Mouse (Mus musculus): ENCODE measurements around the gene Ap1m2.
"Not testable (repeated sequence)": the region's sequence is repeated elsewhere in the genome, so short reads cannot be mapped to it uniquely, and the experiment has no call there.

The Ap1m2 gene

DNA sequence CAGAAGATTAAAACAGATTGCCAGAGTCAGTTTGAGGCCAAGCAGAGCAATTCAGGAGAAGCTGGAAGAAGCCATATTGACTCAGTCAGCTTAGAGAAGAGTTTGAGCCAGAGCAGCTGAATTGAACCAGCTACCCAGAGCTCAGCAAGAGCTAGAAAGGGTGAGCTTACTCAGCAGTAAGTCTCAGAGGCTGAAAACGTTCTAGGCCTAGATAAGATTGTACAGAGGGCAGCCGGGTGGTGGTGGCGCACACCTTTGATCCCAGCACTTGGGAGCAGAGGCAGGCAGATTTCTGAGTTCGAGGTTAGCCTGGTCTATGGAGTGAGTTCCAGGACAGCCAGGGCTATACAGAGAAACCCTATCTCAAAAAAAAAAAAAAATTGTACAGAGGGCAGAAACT, 55.8 kb downstream of the Ap1m2 start:
- DNase-seq = not testable (repeated sequence)

DNA sequence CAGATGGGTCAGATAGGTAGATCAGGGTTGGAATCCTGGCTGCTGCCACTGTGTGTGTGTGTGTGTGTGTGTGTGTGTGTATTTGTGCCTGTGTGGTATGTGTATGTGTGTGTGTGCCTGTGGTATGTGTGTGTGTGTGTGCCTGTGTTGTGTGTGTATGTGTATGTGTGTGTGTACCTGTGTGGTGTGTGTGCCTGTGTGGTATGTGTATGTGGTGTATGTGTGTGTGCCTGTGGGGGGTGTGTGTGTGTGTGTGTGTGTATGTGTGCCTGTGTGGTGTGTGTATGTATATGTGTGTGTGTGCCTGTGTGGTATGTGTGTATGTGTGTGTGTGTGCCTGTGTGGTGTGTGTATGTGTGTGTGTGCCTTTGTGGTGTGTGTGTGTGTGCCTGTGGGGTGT, 57.4 kb downstream of the Ap1m2 start:
- no peak for DNase-seq

DNA sequence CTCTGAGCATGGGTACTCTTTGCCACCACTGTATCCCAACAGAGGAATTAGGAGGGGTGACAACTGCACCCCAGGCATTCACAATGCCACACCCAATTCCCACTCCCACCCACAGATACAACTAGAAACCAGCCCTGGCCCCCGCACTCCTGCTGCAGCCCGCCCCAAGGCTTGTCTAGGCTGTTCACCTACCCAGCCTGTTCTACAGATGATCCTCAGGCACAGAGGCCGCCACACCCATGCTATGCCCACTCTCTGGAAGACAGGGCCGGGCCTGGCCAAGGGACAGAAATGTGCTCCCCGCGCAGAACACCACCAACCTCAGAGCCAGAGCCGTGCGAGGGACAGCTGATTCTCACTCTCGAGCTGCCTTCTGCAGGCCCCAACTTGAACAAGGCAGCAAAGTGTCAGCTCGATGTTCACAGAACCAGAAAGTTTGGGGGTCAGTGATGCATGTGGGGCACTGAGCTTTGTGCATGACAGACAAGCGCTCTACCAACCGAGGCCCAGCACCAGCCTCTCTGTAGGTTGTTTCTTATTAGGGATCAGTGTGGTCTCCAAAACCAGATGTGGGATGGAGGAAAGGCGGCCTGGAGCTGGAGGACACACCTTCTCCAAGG, 60.9 kb downstream of the Ap1m2 start:
- DNase-seq = no peak

DNA sequence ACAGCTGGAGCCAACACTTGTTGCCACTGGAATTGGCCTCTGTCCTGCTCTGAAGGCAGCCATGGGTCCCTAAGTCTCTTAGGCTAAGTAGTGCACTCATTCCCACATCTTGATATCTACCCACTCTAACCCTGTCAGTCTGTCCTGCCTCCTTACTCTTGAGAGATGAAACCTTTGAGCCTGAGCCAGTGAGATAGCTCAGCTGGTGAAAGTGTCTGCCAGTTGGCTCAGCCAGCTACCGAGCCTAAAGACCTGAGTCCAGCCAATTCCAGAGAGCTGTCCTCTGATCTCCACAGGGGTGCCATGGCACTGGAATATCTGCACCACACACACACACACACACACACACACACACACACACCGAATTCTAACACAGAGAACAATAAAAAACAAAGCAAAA, 61.6 kb downstream of the Ap1m2 start:
- no peak for DNase-seq

DNA sequence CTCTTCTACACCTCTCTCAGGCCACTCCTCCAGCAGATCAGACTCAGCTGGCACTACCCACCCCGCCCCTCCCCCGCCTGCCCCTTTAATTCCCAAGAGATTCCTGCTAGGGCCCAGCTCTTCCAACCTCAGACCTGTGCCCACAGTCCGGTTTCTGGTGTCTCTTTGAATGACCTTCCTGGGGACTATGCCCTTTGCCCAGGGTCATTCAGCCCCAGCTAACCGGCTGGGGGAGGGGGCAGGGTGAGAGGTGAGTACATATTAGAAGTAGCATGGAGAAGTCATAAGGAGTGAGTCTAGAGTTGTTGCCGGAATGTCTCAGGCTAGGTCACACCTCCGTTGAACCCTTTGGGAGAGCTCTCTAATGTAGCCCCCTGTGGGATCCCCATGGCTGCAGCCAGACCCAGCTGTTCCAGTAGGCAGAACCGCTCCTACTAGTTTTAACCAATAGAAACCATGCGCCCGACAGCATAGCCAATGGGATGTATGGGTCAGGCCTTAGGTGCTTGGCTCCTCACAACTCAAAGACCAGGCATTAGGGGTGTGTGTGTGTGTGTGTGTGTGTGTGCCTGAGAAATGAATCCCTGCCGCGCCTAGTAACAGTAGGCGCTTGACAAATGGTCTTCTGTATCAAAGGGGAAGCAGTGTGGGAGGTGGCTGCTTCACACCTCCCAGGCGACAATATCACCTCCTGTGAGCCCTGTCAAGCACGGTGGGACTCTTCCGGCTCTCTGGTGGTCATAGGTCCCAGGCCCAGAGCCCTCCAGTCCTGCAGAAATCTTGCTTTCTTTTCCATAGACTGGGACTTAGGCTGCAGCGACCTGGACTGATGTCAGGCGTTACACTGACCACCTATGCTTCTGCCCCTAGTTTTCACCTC, 62.3 kb downstream of the Ap1m2 start:
- peak; percentile 50 for DNase-seq

DNA sequence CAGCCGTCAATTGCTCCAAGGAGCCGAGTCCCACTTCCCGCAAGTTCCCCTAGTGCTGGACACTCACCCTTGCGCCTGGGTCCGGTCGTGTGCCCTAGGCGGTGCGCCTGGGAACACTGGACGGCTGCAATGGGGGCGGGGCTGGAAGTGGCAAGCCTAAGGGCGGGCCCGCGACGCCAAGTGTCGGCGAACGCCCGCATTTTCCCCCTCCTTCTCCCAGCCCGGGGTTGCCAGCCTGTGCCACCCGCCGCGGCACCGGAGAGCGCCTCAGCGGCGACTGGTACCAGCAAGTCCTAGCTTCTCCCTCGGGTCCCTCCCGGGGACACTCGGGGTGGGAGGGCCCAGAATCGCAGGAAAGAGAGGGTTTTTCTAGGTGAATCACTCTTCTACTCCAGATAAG, 63.8 kb downstream of the Ap1m2 start, which contains the start of gene S1pr5:
Gene S1pr5, minus strand, starts transcription at position 118 of the 400 bp plus-strand sequence.
- DNase-seq = peak; percentile 54

DNA sequence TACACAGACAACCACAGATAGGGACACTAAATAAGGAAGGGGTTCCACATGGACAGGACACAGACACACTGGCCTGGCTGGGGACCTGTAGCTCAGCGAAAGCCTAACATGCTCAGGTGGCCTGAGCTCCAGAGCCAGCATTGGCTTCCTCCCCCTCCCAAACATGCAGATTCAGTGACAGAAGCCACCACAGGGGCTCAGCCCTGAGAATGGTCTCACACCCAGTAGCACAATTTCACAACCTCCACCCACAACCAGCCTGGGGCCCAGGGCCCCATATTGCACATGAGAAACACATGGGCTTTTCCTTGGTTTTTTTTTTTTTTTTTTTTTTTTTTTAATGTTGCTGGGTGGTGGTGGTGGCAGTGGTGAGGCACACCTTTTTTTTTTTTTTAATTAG, 65.8 kb downstream of the Ap1m2 start:
- no peak for DNase-seq

DNA sequence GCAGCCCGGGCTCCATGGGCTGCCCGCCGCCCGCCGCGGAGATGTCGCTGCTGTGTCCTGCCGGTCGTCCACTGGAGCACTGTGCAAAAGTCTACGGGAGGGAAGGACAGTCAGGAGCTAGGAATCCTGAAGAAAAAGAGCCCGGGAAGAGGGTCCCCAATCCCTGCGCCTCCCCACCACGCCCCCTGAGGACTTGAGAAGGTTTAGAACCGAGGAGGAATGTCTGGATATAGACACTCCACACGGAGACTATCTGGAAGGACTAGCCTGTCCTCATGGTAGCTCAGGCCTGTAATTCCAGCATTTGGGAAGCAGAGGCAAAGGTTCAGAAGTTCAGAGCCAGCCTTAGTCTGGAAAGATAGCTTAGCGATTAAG, 67.0 kb downstream of the Ap1m2 start:
- DNase-seq = no peak

DNA sequence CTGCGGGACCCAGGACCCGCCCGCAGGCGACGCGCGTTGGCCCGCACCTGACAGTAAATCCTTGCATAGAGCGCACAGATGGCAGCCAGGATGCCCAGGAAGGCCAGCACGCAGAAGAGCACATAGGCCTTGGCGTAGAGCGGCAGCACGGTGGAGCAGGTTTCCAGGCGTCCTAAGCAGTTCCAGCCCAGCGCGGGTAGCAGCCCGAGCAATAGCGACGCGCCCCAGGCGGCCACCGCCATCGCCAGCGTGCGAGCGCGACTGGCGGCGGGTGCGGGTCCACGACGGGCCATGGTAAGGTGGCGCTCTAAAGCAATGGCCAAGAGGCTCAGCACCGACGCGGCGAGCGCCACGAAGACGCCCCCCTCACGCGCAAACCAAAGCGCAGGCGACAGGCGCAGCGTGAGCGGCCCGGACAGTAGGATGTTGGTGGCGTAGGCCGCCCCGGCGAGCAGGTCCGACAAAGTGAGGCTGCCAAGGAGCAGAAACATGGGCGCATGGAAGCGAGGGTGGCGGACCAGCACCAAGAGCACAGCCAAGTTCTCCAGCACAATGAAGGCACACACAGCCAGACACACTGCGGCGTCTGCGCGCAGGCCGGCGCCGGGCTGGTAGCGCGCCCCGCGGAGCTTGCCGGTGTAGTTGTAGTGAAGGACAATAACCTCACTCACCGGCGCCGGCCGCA, 67.6 kb downstream of the Ap1m2 start:
- DNase-seq = no peak

Measured in kidney, adult 9 months (tissue).